Mouse (Mus musculus) frontal cortex, postnatal 25 days (tissue): ENCODE data around the gene Far1.

Source experiments
- DNase-seq, 2 experiments: peaks; one replicate each; pipeline ENCODE4 v3.0.0; 2022; ENCODE audit warnings: low spot score in 2 of 2

Far1 gene

DNA sequence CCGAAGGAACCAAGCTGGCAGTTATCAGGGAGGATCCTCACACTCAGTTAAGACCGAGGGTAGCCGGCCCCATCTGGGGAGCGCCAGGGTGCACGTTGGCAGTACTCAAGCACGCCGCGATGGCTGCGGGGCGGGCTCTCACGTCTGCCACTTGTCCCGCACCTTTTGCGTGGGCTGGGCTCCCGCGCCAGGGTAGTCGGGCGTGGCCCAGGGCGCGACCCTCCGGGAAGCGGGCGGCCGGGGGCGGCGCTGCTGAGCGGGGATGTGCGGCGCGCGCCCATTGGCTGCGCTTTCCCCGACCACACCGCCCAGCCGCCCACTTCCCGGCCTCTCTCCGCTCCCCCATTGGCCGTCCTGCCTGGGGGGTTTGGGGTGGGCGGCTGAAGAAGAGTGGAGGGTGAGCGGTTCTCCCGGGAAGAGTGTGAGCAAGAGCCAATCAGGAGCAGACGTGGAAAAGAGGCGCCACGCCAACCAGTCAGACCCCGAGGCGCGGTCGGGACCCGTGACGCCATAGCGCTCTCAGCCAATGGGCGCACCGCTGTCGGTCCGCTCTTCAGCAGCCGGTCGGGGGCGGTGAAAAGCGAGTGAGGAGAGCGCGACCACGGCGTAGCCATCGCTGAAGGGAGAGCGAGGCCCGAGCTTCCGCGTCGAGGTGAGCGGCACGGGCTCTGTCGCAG, at the start of gene Far1:
Gene Far1, plus strand, starts transcription at position 549 of the 677 bp plus-strand sequence.
- DNase-seq: peak; percentile 96 to 98

- DNase-seq: no peak
Measured at GRCm38 (mm10) chr7:113468345-113468744, 45.3 kb upstream of the Far1 start.

- DNase-seq: no peak
Measured at GRCm38 (mm10) chr7:113470671-113471070, 43.0 kb upstream of the Far1 start.

GRCm38 (mm10) chr7:113471653-113472052, 42.0 kb upstream of the Far1 start:
- no peak for DNase-seq

- DNase-seq: no peak
Measured at GRCm38 (mm10) chr7:113495792-113496191, 17.8 kb upstream of the Far1 start.

DNA sequence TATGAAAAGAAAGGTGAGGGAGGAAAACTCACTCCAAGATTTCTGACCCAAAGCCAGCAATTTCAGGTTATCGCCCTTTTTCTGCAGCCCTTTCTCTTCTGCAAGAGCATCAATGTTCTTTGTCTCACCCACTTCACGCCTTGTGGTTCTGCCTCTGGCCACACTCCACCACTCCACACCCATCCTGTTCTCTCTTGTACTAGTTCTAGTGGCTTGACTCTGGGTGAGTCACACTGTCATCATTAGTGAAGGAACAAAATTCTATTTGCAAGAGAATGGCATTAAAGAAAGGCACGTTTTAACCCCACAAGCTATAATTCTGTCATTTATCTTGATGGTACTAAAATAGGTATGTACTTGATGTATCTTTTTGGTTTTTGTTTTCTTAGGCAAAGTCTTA, 15.2 kb upstream of the Far1 start:
- no peak for DNase-seq

DNA sequence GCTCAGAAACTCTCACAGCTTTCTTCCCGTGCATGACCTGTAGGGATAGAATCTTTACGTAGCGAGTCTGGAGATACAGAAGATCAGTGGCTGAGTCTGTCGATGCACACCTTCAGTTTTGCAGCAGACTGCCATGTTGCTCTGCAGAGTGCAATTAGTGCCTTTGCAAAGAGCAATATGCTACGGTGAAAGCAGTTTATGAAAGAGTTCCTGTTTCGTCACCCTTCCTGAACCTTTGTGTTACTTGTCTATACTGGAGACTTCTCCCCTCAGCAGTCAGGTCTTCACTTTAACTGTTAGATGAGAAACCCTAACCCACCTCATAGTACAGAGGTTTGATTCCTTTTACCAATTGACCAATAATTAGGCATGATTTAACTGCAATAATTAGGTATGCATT, 13.8 kb upstream of the Far1 start:
- no peak for DNase-seq

DNA sequence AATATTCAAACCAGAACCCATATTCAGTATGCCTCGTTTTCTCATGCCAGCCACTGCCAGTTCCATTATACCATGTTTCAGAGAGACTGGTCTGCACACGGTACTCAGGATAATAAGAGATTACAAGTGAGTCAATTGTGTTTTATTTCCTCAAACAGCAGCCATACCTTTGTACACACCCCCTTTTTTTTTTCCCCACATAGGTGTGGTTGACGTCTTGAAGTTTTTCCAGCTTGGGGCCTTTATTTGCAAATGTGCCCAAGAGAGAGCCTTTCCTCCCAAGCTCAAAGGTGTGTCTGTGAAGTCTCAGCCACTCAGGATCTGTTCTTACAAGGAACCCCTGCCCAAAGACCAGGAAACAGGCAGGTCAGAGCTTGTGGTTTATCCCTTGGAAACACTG, 11.2 kb upstream of the Far1 start:
- no peak for DNase-seq

- no peak for DNase-seq
Measured at GRCm38 (mm10) chr7:113505047-113505446, 8.6 kb upstream of the Far1 start.

GRCm38 (mm10) chr7:113505516-113506045, 8.1 kb upstream of the Far1 start:
- DNase-seq: no peak

- no peak for DNase-seq
Measured at GRCm38 (mm10) chr7:113507846-113508245, 5.8 kb upstream of the Far1 start.

GRCm38 (mm10) chr7:113511396-113511795, 2.2 kb upstream of the Far1 start:
- DNase-seq: no peak

- no peak for DNase-seq
Measured at GRCm38 (mm10) chr7:113512527-113513285, 928 bp upstream of the Far1 start.

DNA sequence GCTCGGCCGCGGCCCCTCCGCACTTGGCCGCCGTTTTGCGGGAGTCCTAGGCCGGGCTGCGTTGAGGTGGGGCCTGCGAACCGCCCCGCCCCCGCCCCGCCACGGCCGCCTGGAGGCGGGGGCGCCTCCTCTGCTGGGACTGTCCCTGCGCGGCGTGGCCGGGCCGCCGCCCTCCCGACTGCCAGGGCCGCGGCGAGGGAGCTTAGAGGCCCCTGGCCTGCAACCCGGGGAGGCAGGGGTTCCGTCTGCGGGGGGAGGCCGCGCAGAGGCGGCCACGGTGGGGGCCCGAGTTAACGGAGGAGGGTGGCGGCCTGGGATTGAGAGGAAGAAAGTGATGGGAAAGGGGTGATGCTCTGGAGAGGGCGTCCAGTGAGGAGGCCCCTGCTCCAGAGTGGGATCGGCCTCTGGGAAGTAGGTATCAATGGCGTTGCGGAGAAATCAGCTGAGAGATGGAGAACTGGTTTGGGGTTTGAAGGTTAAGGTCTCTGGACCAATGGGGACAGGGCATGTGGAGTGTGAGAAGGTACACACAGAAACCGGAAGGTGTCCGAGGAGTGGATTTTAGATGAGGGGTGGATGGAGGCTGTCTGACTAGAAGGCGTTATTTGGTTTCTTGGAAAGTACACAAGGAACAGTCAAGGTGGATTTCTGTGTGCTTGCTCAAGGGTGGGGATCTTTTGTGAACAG, 472 bp downstream of the Far1 start:
- no peak for DNase-seq

DNA sequence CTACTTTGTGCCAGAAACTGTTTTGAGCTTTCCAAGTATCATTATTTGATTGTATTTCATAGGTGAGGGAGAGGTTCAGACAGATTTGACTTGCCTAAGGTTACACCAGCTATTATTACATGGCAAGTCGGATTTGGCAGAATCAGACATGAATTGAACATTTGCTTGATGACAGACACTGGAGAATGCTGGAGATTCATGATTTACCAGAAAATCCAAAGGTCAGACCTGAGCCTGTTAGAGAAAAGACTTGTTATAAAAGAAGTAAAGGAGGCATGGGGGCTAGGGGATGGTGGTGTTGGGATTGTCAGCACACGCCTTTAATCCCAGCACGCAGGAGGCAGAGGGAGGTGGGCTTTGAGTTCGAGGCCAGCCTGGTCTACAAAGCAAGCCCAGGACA, 2.2 kb downstream of the Far1 start:
- no peak for DNase-seq

GRCm38 (mm10) chr7:113518419-113518818, 4.8 kb downstream of the Far1 start:
- DNase-seq: no peak

GRCm38 (mm10) chr7:113518961-113519360, 5.3 kb downstream of the Far1 start:
- no peak for DNase-seq

DNA sequence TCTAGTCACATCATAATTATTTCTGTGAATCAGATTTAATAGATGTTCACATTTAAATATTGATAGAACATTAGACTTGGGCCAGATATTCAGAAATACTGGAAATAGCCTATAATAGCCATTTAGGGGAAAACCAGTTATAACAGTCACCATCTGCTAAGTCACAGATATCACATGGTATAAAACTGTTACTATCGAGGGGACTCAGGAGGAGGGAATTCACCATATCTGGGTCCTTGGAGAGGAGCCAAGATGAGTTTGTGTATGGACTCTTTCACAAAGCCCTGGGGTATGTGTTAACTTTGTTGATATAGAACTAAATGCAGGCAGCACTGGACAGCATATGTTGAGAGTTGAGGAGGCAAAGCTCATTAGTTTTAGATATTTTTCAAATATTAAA, 29.5 kb downstream of the Far1 start:
- no peak for DNase-seq

GRCm38 (mm10) chr7:113551742-113552463, 38.3 kb downstream of the Far1 start:
- no peak for DNase-seq

GRCm38 (mm10) chr7:113552508-113552907, 38.9 kb downstream of the Far1 start:
- no peak for DNase-seq

DNA sequence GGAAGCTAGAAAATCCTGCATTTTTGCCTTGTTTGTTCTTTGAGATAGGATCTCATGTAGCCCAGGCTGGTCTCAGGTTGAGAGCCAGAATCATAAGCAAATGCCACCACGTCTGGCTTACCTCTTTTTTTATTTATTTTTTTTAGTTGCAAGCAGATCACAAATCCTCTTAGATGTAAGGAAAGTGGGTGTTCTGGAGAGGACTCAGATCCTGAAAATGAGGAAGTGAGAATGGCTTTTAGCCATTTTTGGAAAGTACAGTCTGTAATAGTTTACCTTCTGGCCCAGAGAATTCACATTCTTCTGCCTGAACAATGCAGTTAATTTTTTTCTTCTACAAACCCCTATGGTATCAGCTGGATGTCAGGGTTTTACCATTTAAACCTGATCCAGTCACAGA, 42.5 kb downstream of the Far1 start:
- DNase-seq: no peak

DNA sequence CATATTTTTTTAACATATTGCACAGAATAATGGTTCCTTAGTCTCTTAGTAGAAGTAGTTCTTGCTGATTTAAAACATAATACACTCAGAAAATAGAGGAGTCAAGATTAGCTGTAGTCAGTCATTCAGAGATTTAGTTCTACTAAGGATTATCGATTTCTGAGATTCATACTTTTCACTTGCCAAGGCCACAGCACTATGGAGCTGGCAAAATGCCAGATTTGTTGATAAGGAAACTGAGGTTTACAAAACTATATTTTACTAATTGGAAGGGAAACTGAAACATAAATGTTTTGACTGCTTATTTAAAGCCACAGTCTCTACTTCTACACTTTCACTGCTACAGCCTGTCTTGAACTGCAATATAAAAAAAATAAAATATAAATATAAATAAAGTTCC, 53.3 kb downstream of the Far1 start:
- no peak for DNase-seq
